Mouse (Mus musculus): Measurements from ENCODE around the gene Atp6v1c2.

GRCm38 (mm10) chr12:17258431-17258830, 70.7 kb downstream of the Atp6v1c2 start:
- TF ChIP-seq POLR2A (IDR thresholded peaks at IDR 0.05; ENCODE audit: borderline replicate concordance, extremely low read depth, low read depth, low read length) (no peak), CTCF (IDR thresholded peaks at IDR 0.05; ENCODE audit: insufficient read depth, low read length) (no peak)
